Mouse (Mus musculus): ENCODE data around the gene Slc9a8. TPM values are rescaled to one million over a fixed set of nuclear protein-coding genes. Genes with fewer than 3 reads are reported as not detected.

The Slc9a8 gene
- polyA plus RNA-seq, 1 experiment from 2014 or later: 16.2 TPM

GRCm38 (mm10) chr2:167485501-167486377 is 64.2 kb downstream of the Slc9a8 start:
- Histone ChIP-seq H3K4me3 (ENCODE audit: low read depth, low read length) (no peak overlapping the region), H3K4me1 (ENCODE audit: control insufficient read depth, insufficient read depth, low read length) (no peaks in the 10 kb centered on the region), H3K9me3 (ENCODE audit: control insufficient read depth, low read length) (no peaks in the 10 kb centered on the region), H3K27me3 (ENCODE audit: control insufficient read depth, insufficient read depth, low read length) (no peaks in the 10 kb centered on the region), H3K4me2 (ENCODE audit: low read depth) (no peak overlapping the region), H3K36me3 (ENCODE audit: control insufficient read depth, insufficient read depth, low read length) (peaks cover 4% of the 10 kb centered on the region), H3K9ac (ENCODE audit: low read length) (no peak overlapping the region), H3K27ac (ENCODE audit: low read depth, low read length) (no peak overlapping the region)
- no peak for ATAC-seq (ENCODE audit: insufficient read depth, low FRiP score, low TSS enrichment)
- 87% methylated on average over 7 of the region's 7 CpGs for WGBS
- no peak for DNase-seq (ENCODE audit: low spot score)

GRCm38 (mm10) chr2:167486573-167486972 is 65.1 kb downstream of the Slc9a8 start:
- no peaks in the 10 kb centered on the region for H3K9me3 ChIP-seq (ENCODE audit: control insufficient read depth, low read length)
- H3K36me3 ChIP-seq (ENCODE audit: control insufficient read depth, insufficient read depth, low read length): peaks cover 4% of the 10 kb centered on the region
- H3K4me1 ChIP-seq (ENCODE audit: control insufficient read depth, insufficient read depth, low read length): peaks cover 3% of the 10 kb centered on the region
- H3K4me3 ChIP-seq (ENCODE audit: low read depth, low read length): no peak overlapping the region
- no peaks in the 10 kb centered on the region for H3K27me3 ChIP-seq (ENCODE audit: control insufficient read depth, insufficient read depth, low read length)
- no peak overlapping the region for H3K4me2 ChIP-seq (ENCODE audit: low read depth)
- H3K27ac ChIP-seq (ENCODE audit: low read depth, low read length): no peak overlapping the region
- DNase-seq (ENCODE audit: low spot score) (no peak), ATAC-seq (ENCODE audit: insufficient read depth, low FRiP score, low TSS enrichment) (no peak)
- 87% methylated on average over 4 of the region's 4 CpGs for WGBS
- H3K9ac ChIP-seq (ENCODE audit: low read length): no peak overlapping the region

- no peaks in the 10 kb centered on the region for H3K9me3 ChIP-seq (ENCODE audit: control insufficient read depth, low read length)
- H3K36me3 ChIP-seq (ENCODE audit: control insufficient read depth, insufficient read depth, low read length): peaks cover 4% of the 10 kb centered on the region
- H3K27ac ChIP-seq (ENCODE audit: low read depth, low read length): no peak overlapping the region
- H3K27me3 ChIP-seq (ENCODE audit: control insufficient read depth, insufficient read depth, low read length): no peaks in the 10 kb centered on the region
- H3K9ac ChIP-seq (ENCODE audit: low read length): no peak overlapping the region
- no peak overlapping the region for H3K4me2 ChIP-seq (ENCODE audit: low read depth)
- WGBS: 92% methylated on average over 6 of the region's 6 CpGs
- peaks cover 8% of the 10 kb centered on the region for H3K4me1 ChIP-seq (ENCODE audit: control insufficient read depth, insufficient read depth, low read length)
- DNase-seq (ENCODE audit: low spot score) (no peak), ATAC-seq (ENCODE audit: insufficient read depth, low FRiP score, low TSS enrichment) (no peak)
- H3K4me3 ChIP-seq (ENCODE audit: low read depth, low read length): no peak overlapping the region
Measured at GRCm38 (mm10) chr2:167487551-167487950, 66.0 kb downstream of the Slc9a8 start.

GRCm38 (mm10) chr2:167487994-167488393 is 66.5 kb downstream of the Slc9a8 start:
- no peak for ATAC-seq (ENCODE audit: insufficient read depth, low FRiP score, low TSS enrichment)
- 96% methylated on average over 6 of the region's 6 CpGs for WGBS
- Histone ChIP-seq H3K9ac (ENCODE audit: low read length) (no peak overlapping the region), H3K4me2 (ENCODE audit: low read depth) (no peak overlapping the region), H3K27ac (ENCODE audit: low read depth, low read length) (no peak overlapping the region), H3K9me3 (ENCODE audit: control insufficient read depth, low read length) (no peaks in the 10 kb centered on the region), H3K4me1 (ENCODE audit: control insufficient read depth, insufficient read depth, low read length) (peaks cover 8% of the 10 kb centered on the region), H3K27me3 (ENCODE audit: control insufficient read depth, insufficient read depth, low read length) (no peaks in the 10 kb centered on the region), H3K4me3 (ENCODE audit: low read depth, low read length) (no peak overlapping the region), H3K36me3 (ENCODE audit: control insufficient read depth, insufficient read depth, low read length) (peaks cover 4% of the 10 kb centered on the region)
- DNase-seq (ENCODE audit: low spot score): no peak

- Histone ChIP-seq H3K9me3 (ENCODE audit: control insufficient read depth, low read length) (no peaks in the 10 kb centered on the region), H3K27ac (ENCODE audit: low read depth, low read length) (no peak overlapping the region), H3K27me3 (ENCODE audit: control insufficient read depth, insufficient read depth, low read length) (no peaks in the 10 kb centered on the region), H3K4me1 (ENCODE audit: control insufficient read depth, insufficient read depth, low read length) (peaks cover 8% of the 10 kb centered on the region), H3K36me3 (ENCODE audit: control insufficient read depth, insufficient read depth, low read length) (no peaks in the 10 kb centered on the region), H3K4me2 (ENCODE audit: low read depth) (peak overlapping the region; percentile 93), H3K4me3 (ENCODE audit: low read depth, low read length) (peak overlapping the region; percentile 100; the same call in 1 of the 2 replicates), H3K9ac (ENCODE audit: low read length) (no peak overlapping the region; the same call in 1 of the 2 replicates)
- WGBS: 79% methylated on average over 4 of the region's 4 CpGs
- ATAC-seq (ENCODE audit: insufficient read depth, low FRiP score, low TSS enrichment) (no peak), DNase-seq (ENCODE audit: low spot score) (no peak)
Measured at GRCm38 (mm10) chr2:167490813-167491525, 69.5 kb downstream of the Slc9a8 start.

- Histone ChIP-seq H3K4me3 (ENCODE audit: low read depth, low read length) (peak within 1 kb of the TSS; percentile 100), H3K36me3 (ENCODE audit: control insufficient read depth, insufficient read depth, low read length) (no peaks in the 10 kb centered on the region), H3K9ac (ENCODE audit: low read length) (peak within 1 kb of the TSS; percentile 92), H3K27ac (ENCODE audit: low read depth, low read length) (peak within 1 kb of the TSS; percentile 93), H3K4me2 (ENCODE audit: low read depth) (peak within 1 kb of the TSS; percentile 93), H3K9me3 (ENCODE audit: control insufficient read depth, low read length) (no peaks in the 10 kb centered on the region), H3K27me3 (ENCODE audit: control insufficient read depth, insufficient read depth, low read length) (no peaks in the 10 kb centered on the region), H3K4me1 (ENCODE audit: control insufficient read depth, insufficient read depth, low read length) (peaks cover 8% of the 10 kb centered on the region)
- ATAC-seq (ENCODE audit: insufficient read depth, low FRiP score, low TSS enrichment) (peak; percentile 56), DNase-seq (ENCODE audit: low spot score) (no peak)
- 4% methylated on average over 46 of the region's 52 CpGs for WGBS
Measured at GRCm38 (mm10) chr2:167491757-167492708, 70.5 kb downstream of the Slc9a8 start, which contains the start of gene Rnf114. Gene Rnf114 (plus strand): TSS chr2:167492645.

- H3K4me1 ChIP-seq (ENCODE audit: control insufficient read depth, insufficient read depth, low read length): peaks cover 8% of the 10 kb centered on the region
- ATAC-seq (ENCODE audit: insufficient read depth, low FRiP score, low TSS enrichment) (peak; percentile 83), DNase-seq (ENCODE audit: low spot score) (peak; percentile 91)
- peak within 1 kb of the TSS; percentile 93 for H3K4me2 ChIP-seq (ENCODE audit: low read depth)
- H3K27ac ChIP-seq (ENCODE audit: low read depth, low read length): peak within 1 kb of the TSS; percentile 93
- no peaks in the 10 kb centered on the region for H3K36me3 ChIP-seq (ENCODE audit: control insufficient read depth, insufficient read depth, low read length)
- H3K9me3 ChIP-seq (ENCODE audit: control insufficient read depth, low read length): no peaks in the 10 kb centered on the region
- H3K27me3 ChIP-seq (ENCODE audit: control insufficient read depth, insufficient read depth, low read length): no peaks in the 10 kb centered on the region
- H3K4me3 ChIP-seq (ENCODE audit: low read depth, low read length): peak within 1 kb of the TSS; percentile 100
- H3K9ac ChIP-seq (ENCODE audit: low read length): peak within 1 kb of the TSS; percentile 92
- 2% methylated on average over 63 of the region's 63 CpGs for WGBS
Measured at GRCm38 (mm10) chr2:167492713-167493636, 71.5 kb downstream of the Slc9a8 start, which contains the start of gene Spata2. Gene Spata2 (minus strand): TSS chr2:167492887.

All from neural tube, embryonic 11.5 days (tissue).